Mouse (Mus musculus) heart, embryonic 13.5 days (tissue): ENCODE results near the gene Aar2. TPM values are rescaled to one million over a fixed set of nuclear protein-coding genes. Genes with fewer than 3 reads are reported as not detected.

Source experiments
- ATAC-seq: fragments of 200-750 bp; cut with Nextera tagmentation; 2 replicates; pipeline ENCODE4 v1.8.0; 2017; ENCODE audit warnings: moderate TSS enrichment; ENCODE audit not compliant: insufficient number of reproducible peaks, low FRiP score, low TSS enrichment; ENCODE audit errors: extremely low read depth
- H3K27ac ChIP-seq: fragments of 300-500 bp; sonication (generic); replicated peaks from 2 replicates; pipeline ENCODE4 v1.5.1; 2015; ENCODE audit warnings: moderate library complexity, mild to moderate bottlenecking, inconsistent platforms
- H3K27me3 ChIP-seq: fragments of 300-500 bp; sonication (generic); replicated peaks from 2 replicates; pipeline ENCODE4 v1.6.1; 2015; ENCODE audit warnings: mild to moderate bottlenecking, inconsistent platforms
- H3K36me3 ChIP-seq: fragments of 300-500 bp; sonication (generic); 2 replicates; pipeline ENCODE4 v1.6.1; 2015; ENCODE audit warnings: mild to moderate bottlenecking, inconsistent platforms
- H3K4me1 ChIP-seq: fragments of 300-500 bp; sonication (generic); 2 replicates; pipeline ENCODE4 v1.6.1; 2015; ENCODE audit warnings: inconsistent platforms
- H3K4me2 ChIP-seq: fragments of 300-500 bp; sonication (generic); 2 replicates; pipeline ENCODE4 v1.6.1; 2015; ENCODE audit warnings: inconsistent platforms, mild to moderate bottlenecking, moderate library complexity
- H3K4me3 ChIP-seq: fragments of 300-500 bp; sonication (generic); 2 replicates; pipeline ENCODE4 v1.5.1; 2015; ENCODE audit warnings: moderate library complexity, mild to moderate bottlenecking, inconsistent platforms
- H3K9ac ChIP-seq: fragments of 300-500 bp; sonication (generic); 2 replicates; pipeline ENCODE4 v1.6.1; 2015; ENCODE audit warnings: inconsistent platforms, mild to moderate bottlenecking, moderate library complexity
- H3K9me3 ChIP-seq: fragments of 300-500 bp; sonication (generic); 2 replicates; pipeline ENCODE4 v1.6.1; 2016; ENCODE audit warnings: inconsistent platforms
- WGBS: fragments of 180-500 bp; shearing (Covaris S2); methylation state at CpG from one replicate; pipeline ENCODE4 v1.1.7; 2015; ENCODE audit warnings: mixed read lengths; 5-methylcytosine and 5-hydroxymethylcytosine counted together
- polyA plus RNA-seq: library from polyadenylated mRNA; unstranded; fragments of >200 nt; fragmentation: Nextera tagmentation; extraction: Ambion mirVana; gene quantifications from 2 replicates; pipeline ENCODE4 v1.2.1, GENCODE M21; 2015

Aar2 gene
- polyA plus RNA-seq, 1 experiment from 2014 or later, result 22.4 TPM

- no peak overlapping the region for H3K4me2 ChIP-seq
- no peak for ATAC-seq
- WGBS, result 78% methylated on average over 9 of the region's 9 CpGs
Observed at GRCm38 (mm10) chr2:156603671-156604070, 56.3 kb downstream of the Aar2 start.

GRCm38 (mm10) chr2:156605144-156605543 is 57.8 kb downstream of the Aar2 start:
- 44% methylated on average over 3 of the region's 3 CpGs for WGBS
- no peak overlapping the region for H3K4me2 ChIP-seq
- no peaks in the 10 kb centered on the region for H3K36me3 ChIP-seq
- H3K4me1 ChIP-seq, result no peaks in the 10 kb centered on the region
- no peaks in the 10 kb centered on the region for H3K9me3 ChIP-seq
- no peak overlapping the region for H3K27ac ChIP-seq
- ATAC-seq, result no peak
- H3K4me3 ChIP-seq, result no peak overlapping the region
- H3K27me3 ChIP-seq, result peaks cover 58% of the 10 kb centered on the region
- H3K9ac ChIP-seq, result no peak overlapping the region

More at GRCm38 (mm10) chr2:156603671-156604070, 56.3 kb downstream of the Aar2 start:
- H3K9ac ChIP-seq, result no peak overlapping the region
- no peaks in the 10 kb centered on the region for H3K9me3 ChIP-seq
- H3K4me3 ChIP-seq, result no peak overlapping the region
- H3K4me1 ChIP-seq, result no peaks in the 10 kb centered on the region
- H3K27me3 ChIP-seq, result peaks cover 44% of the 10 kb centered on the region
- no peak overlapping the region for H3K27ac ChIP-seq
- no peaks in the 10 kb centered on the region for H3K36me3 ChIP-seq

- WGBS, result 67% methylated on average over 5 of the region's 5 CpGs
- Histone ChIP-seq H3K4me3 (no peak overlapping the region), H3K27ac (no peak overlapping the region), H3K9ac (no peak overlapping the region), H3K27me3 (peaks cover 67% of the 10 kb centered on the region), H3K4me2 (no peak overlapping the region), H3K36me3 (no peaks in the 10 kb centered on the region), H3K4me1 (no peaks in the 10 kb centered on the region), H3K9me3 (no peaks in the 10 kb centered on the region)
- no peak for ATAC-seq
Observed at GRCm38 (mm10) chr2:156605971-156606370, 58.6 kb downstream of the Aar2 start.

- H3K4me3 ChIP-seq, result peak overlapping the region; percentile 68
- ATAC-seq, result no peak
- H3K36me3 ChIP-seq, result no peaks in the 10 kb centered on the region
- no peaks in the 10 kb centered on the region for H3K9me3 ChIP-seq
- H3K27me3 ChIP-seq, result peaks cover 100% of the 10 kb centered on the region
- 2% methylated on average over 41 of the region's 41 CpGs for whole genome bisulfite sequencing
- H3K4me2 ChIP-seq, result peak overlapping the region; percentile 98
- no peak overlapping the region for H3K27ac ChIP-seq
- peak overlapping the region; percentile 79 for H3K9ac ChIP-seq
- peaks cover 22% of the 10 kb centered on the region for H3K4me1 ChIP-seq
Observed at GRCm38 (mm10) chr2:156613081-156613540, 65.7 kb downstream of the Aar2 start.

GRCm38 (mm10) chr2:156613541-156614257 is 66.3 kb downstream of the Aar2 start, which contains the start of gene Dlgap4:
TSS of gene Dlgap4 (plus strand) at chr2:156613705.
- no peak within 1 kb of the TSS for H3K27ac ChIP-seq
- peaks cover 100% of the 10 kb centered on the region for H3K27me3 ChIP-seq
- ATAC-seq, result no peak
- WGBS, result under 1% methylated on average over 86 of the region's 103 CpGs
- H3K9me3 ChIP-seq, result no peaks in the 10 kb centered on the region
- peak within 1 kb of the TSS; percentile 79 for H3K9ac ChIP-seq
- peak within 1 kb of the TSS; percentile 98 for H3K4me2 ChIP-seq
- peak within 1 kb of the TSS; percentile 68 for H3K4me3 ChIP-seq
- H3K4me1 ChIP-seq, result peaks cover 22% of the 10 kb centered on the region
- no peaks in the 10 kb centered on the region for H3K36me3 ChIP-seq

GRCm38 (mm10) chr2:156614258-156614556 is 66.8 kb downstream of the Aar2 start:
- H3K9me3 ChIP-seq, result no peaks in the 10 kb centered on the region
- peaks cover 100% of the 10 kb centered on the region for H3K27me3 ChIP-seq
- peaks cover 22% of the 10 kb centered on the region for H3K4me1 ChIP-seq
- peak overlapping the region; percentile 68 for H3K4me3 ChIP-seq
- H3K36me3 ChIP-seq, result no peaks in the 10 kb centered on the region
- peak overlapping the region; percentile 79 for H3K9ac ChIP-seq
- H3K27ac ChIP-seq, result no peak overlapping the region
- under 1% methylated on average over 18 of the region's 18 CpGs for WGBS
- H3K4me2 ChIP-seq, result peak overlapping the region; percentile 98
- ATAC-seq, result no peak

GRCm38 (mm10) chr2:156614661-156615654 is 67.6 kb downstream of the Aar2 start:
- peaks cover 100% of the 10 kb centered on the region for H3K27me3 ChIP-seq
- no peak for ATAC-seq
- no peak overlapping the region; the same call in 1 of the 2 replicates for H3K9ac ChIP-seq
- peak overlapping the region; percentile 98 for H3K4me2 ChIP-seq
- 9% methylated on average over 31 of the region's 31 CpGs for WGBS
- no peaks in the 10 kb centered on the region for H3K36me3 ChIP-seq
- no peaks in the 10 kb centered on the region for H3K9me3 ChIP-seq
- H3K4me1 ChIP-seq, result peaks cover 26% of the 10 kb centered on the region
- H3K4me3 ChIP-seq, result peak overlapping the region; percentile 68
- H3K27ac ChIP-seq, result no peak overlapping the region

GRCm38 (mm10) chr2:156616513-156616912 is 69.1 kb downstream of the Aar2 start:
- no peaks in the 10 kb centered on the region for H3K36me3 ChIP-seq
- 68% methylated on average over 7 of the region's 7 CpGs for WGBS

GRCm38 (mm10) chr2:156617536-156617935 is 70.2 kb downstream of the Aar2 start:
- Histone ChIP-seq H3K4me3 (no peak overlapping the region), H3K4me2 (no peak overlapping the region)
- WGBS, result 55% methylated on average over 11 of the region's 11 CpGs

More at GRCm38 (mm10) chr2:156616513-156616912, 69.1 kb downstream of the Aar2 start:
- Histone ChIP-seq H3K4me3 (no peak overlapping the region), H3K9ac (no peak overlapping the region), H3K9me3 (no peaks in the 10 kb centered on the region), H3K27ac (no peak overlapping the region), H3K4me2 (no peak overlapping the region), H3K4me1 (peaks cover 29% of the 10 kb centered on the region), H3K27me3 (peaks cover 100% of the 10 kb centered on the region)
- ATAC-seq, result no peak

More at GRCm38 (mm10) chr2:156617536-156617935, 70.2 kb downstream of the Aar2 start:
- no peak overlapping the region for H3K27ac ChIP-seq
- no peaks in the 10 kb centered on the region for H3K36me3 ChIP-seq
- no peak overlapping the region for H3K9ac ChIP-seq
- H3K4me1 ChIP-seq, result peaks cover 33% of the 10 kb centered on the region
- no peak for ATAC-seq
- no peaks in the 10 kb centered on the region for H3K9me3 ChIP-seq
- peaks cover 100% of the 10 kb centered on the region for H3K27me3 ChIP-seq
